In genomic region chr16:12238611-12239010, GRCm38 (mm10) we compare ENCODE assay signal across 21 mouse cellular contexts.
"Had no signal": no experiment of that assay in that cellular context is flagged by ENCODE, and none has a peak within 500 bp of the region (broad histone marks: within the 10 kb centered on the region; RNA-seq: fewer than 3 reads in every experiment).

No protein-coding gene starts in this region.

- H3K27me3 ChIP-seq: liver, embryonic 13.5 days; megakaryocyte, embryonic 14.5 days; midbrain, embryonic 13.5 days; midbrain, embryonic 15.5 days; neural tube, embryonic 13.5 days; neural tube, embryonic 15.5 days had no signal

- H3K4me2 ChIP-seq: liver, embryonic 13.5 days; lung, embryonic 14.5 days; midbrain, embryonic 11.5 days; midbrain, embryonic 13.5 days; midbrain, embryonic 15.5 days; neural tube, embryonic 13.5 days; neural tube, embryonic 15.5 days had no signal

- H3K4me1 ChIP-seq: liver, embryonic 13.5 days; megakaryocyte, embryonic 14.5 days; midbrain, embryonic 13.5 days; midbrain, embryonic 15.5 days; neural tube, embryonic 15.5 days had no signal

- H3K9me3 ChIP-seq: liver, embryonic 13.5 days; midbrain, embryonic 13.5 days; midbrain, embryonic 15.5 days; neural tube, embryonic 13.5 days; neural tube, embryonic 15.5 days had no signal

- H3K27ac ChIP-seq: liver, embryonic 13.5 days; macrophage; midbrain, embryonic 13.5 days; midbrain, embryonic 15.5 days; neural tube, embryonic 13.5 days; neural tube, embryonic 15.5 days had no signal

- H3K9ac ChIP-seq: liver, embryonic 13.5 days; lung, embryonic 14.5 days; midbrain, embryonic 13.5 days; midbrain, embryonic 15.5 days; neural tube, embryonic 13.5 days; neural tube, embryonic 15.5 days had no signal

- H3K4me3 ChIP-seq: liver, embryonic 13.5 days; megakaryocyte, embryonic 14.5 days; midbrain, embryonic 13.5 days; midbrain, embryonic 15.5 days; myocyte; neural tube, embryonic 13.5 days; neural tube, embryonic 15.5 days had no signal

- DNase-seq: liver, embryonic 13.5 days; lung, adult 18-20 months; lung, embryonic 14.5 days; lung, postnatal 10 days; lung, postnatal 36 days; retina, postnatal 1 day; right cerebral cortex, adult 18-20 months; right cerebral cortex, postnatal 25 days; right cerebral cortex, postnatal 4 days; spleen, adult 18-20 months; thymus, adult 18-20 months; thymus, postnatal 14 days; thymus, postnatal 36 days had no signal

- H3K36me3 ChIP-seq: liver, embryonic 13.5 days; midbrain, embryonic 13.5 days; midbrain, embryonic 15.5 days; neural tube, embryonic 13.5 days; neural tube, embryonic 15.5 days had no signal

- ATAC-seq: midbrain, embryonic 13.5 days; midbrain, embryonic 15.5 days had no signal
